Mouse (Mus musculus): ENCODE measurements around the gene Nrcam.

Gene Nrcam

DNA sequence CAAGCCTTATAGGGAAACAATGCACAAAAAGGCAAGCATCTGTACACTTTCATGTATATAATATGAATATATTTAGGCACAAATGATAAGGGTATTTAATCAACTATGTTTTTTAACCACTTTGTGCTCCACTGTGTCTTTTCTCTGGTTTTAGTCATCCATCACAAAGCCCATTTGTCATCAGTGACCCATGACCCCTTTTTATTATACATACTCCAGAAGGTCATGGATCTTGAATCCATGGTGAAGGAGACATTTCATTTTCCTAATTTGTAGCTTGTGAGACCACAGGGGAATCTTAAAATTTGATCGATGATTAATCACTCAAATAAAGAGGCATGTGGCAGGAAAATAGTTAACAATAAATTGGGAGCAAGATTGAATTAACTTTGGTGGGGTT lies 29.2 kb downstream of the Nrcam start:
- DNase-seq (ENCODE audit: low spot score in 2 of 2): no peak

GRCm38 (mm10) chr12:44371076-44371710 lies 42.5 kb downstream of the Nrcam start:
- no peak for DNase-seq (ENCODE audit: low spot score in 2 of 2)

- no peak for DNase-seq (ENCODE audit: low spot score in 2 of 2)
Observed at GRCm38 (mm10) chr12:44375956-44376355, 47.3 kb downstream of the Nrcam start.

GRCm38 (mm10) chr12:44378431-44379161 lies 49.9 kb downstream of the Nrcam start:
- DNase-seq (ENCODE audit: low spot score in 2 of 2): no peak

DNA sequence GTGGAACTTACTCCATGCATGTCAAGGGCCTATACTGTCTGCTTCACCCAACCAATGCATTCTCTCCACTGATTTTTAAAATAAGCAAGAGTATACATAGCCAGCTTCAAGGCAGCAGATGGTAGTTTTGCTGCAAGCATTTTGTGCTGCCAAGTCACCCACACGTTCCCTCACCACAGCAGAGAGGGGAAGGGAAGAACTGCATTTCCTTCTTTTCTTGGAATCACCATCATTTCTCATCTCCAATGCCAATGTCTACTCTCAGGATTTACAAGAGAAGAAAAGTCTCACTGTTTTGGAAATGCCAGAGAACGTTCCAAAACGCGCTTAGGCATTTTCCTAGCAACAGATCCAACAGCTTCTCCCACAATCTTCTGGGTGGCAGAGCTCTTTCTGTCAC lies 52.1 kb downstream of the Nrcam start:
- DNase-seq (ENCODE audit: low spot score in 2 of 2): no peak

- no peak for DNase-seq (ENCODE audit: low spot score in 2 of 2)
Observed at GRCm38 (mm10) chr12:44386398-44386797, 57.7 kb downstream of the Nrcam start.

- no peak for DNase-seq (ENCODE audit: low spot score in 2 of 2)
Observed at GRCm38 (mm10) chr12:44388220-44388619, 59.5 kb downstream of the Nrcam start.

GRCm38 (mm10) chr12:44390391-44391137 lies 61.9 kb downstream of the Nrcam start:
- DNase-seq (ENCODE audit: low spot score in 2 of 2): no peak

DNA sequence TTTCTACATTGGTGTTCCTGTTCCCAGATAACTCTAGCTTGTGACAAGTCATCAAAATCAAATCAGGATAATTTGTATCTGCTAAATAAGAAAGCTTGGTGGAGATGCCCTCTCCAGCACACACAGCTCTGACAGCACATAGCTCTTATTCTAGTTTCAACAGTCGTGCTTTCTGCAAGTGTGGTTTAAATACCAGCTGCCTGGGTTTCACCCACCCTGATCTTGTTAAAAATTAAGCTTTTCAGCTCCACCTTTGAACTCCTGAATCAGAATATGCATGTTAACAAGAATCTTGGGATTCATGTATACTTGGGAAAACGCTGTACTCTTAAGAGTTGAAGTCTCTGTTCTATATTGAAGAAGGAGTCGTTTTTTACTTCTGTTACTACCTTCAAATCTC lies 66.2 kb downstream of the Nrcam start:
- no peak for DNase-seq (ENCODE audit: low spot score in 2 of 2)

DNA sequence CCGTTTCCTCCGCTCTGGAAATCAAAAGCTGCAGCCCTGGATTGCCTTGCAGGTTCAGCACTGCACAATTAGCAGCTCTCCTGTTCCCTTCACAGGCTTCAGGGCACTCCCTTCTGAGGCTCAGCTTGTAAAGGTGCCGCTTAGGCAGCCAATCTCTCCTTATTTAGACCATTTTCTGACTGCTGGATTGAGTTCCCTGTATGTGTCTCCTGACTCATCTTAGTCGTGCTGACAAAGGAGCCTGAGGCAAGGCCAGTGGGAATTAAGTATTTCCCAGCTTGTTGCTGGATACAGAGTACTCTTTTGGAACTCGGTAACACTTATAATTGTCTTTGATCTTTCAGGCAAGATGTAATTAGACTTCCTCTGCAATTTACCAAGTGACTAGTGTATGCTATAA lies 69.1 kb downstream of the Nrcam start:
- DNase-seq (ENCODE audit: low spot score in 2 of 2): no peak

DNA sequence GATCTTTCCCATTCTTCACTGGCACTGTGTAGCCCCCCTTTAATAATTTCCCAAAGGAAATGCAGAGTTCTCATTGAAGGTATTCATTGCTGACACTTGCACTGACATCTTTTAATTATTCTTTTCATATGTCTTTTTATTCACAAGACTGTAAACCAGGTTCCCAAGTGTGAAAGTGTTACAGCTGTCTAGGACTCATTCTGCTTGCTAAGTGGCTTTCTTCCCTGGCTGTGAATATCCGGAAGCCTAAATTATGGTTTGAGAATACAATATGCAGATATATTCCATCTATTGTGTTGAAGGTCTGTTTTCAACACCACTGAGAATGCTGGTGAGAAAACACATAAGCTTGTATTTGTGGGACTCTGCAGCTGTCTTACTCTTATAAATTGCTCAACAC lies 73.4 kb downstream of the Nrcam start:
- no peak for DNase-seq (ENCODE audit: low spot score in 2 of 2)

- no peak for DNase-seq (ENCODE audit: low spot score in 2 of 2)
Observed at GRCm38 (mm10) chr12:44403270-44403669, 74.6 kb downstream of the Nrcam start.

DNA sequence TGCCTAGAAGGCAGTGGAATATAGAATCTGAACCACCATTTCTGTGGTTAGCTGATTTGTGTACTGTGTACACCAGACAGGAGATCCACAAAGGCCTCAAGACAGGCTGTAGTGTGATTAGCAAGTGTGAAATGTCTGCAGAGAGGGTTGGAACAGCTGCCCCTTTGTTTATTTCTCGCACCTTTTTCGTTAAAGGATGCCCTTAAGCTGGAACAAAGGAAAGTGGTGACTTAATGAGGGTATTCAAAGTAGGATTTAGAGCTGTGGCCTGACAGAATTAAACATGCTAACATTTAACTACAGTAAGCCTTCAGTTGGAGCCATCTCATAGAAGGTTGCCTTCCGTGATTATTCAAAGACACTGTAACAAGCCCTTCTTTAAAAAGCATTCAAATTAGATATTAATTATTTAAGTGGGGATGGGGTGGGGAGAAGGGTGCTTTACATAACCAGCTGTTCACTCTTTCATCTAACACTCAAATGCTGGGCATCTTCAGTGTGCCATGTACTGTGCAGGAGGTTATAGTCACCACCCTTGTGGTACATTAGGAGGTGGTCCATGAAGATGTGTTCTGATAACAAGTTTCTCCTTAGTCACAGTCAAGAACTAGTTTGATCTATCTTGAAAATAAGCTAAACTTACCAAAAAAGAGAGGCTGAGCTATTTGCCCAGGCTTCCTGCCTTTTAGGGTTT lies 75.2 kb downstream of the Nrcam start:
- no peak for DNase-seq (ENCODE audit: low spot score in 2 of 2)

- DNase-seq (ENCODE audit: low spot score in 2 of 2): no peak
Observed at GRCm38 (mm10) chr12:44409786-44410185, 81.1 kb downstream of the Nrcam start.

- DNase-seq (ENCODE audit: low spot score in 2 of 2): no peak
Observed at GRCm38 (mm10) chr12:44411031-44411430, 82.3 kb downstream of the Nrcam start.

DNA sequence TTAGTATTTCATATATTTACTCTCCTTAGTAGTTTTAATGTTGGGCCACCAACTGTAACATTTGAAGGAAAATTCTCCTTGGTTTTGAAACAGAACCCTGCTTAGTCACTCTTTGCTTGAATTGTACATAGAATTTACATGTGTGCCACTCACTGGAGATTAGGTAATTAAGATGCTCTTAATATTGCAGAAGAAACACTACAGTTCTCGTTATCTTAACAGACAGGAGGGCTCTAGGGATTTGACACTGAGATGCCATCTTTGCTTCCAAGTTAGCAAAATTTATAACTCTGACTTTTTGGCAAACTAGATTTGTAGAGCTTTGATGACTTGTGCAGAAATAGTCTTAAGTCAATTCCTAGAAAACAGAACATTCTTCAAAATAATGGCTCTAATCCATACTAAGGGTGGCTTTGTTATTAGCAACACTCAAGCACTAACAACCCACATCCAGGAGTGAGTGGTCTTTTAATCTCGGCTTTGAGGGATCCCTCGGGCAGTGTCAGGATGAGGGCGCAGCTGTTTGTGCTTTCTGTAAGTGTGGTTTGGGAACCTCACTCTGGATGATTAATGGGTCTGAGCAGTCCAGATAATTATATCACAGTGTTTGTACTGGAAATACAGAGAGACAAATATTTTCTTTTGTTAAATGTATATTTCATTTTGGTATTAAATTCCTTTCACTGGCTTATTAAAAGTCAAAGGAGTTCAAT lies 93.6 kb downstream of the Nrcam start:
- no peak for DNase-seq (ENCODE audit: low spot score in 2 of 2)

DNA sequence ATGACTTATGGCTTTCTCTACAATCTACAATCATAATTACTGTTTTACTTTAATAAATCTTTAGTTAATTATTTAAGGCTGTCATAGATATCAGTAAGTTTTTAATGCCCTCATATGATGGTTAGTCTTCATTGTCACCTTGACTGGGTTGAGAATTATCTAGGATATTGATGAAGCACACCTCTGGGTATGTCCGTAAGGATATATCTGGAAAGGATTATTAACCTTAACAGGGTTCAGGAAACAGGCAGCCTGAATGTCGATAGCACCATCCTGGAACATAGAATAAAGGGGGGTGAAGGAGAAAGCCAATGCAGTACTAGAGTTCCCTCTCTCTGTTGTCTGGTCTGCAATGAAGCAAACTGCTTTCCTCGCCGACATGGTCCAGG lies 94.2 kb downstream of the Nrcam start:
- no peak for DNase-seq (ENCODE audit: low spot score in 2 of 2)

DNA sequence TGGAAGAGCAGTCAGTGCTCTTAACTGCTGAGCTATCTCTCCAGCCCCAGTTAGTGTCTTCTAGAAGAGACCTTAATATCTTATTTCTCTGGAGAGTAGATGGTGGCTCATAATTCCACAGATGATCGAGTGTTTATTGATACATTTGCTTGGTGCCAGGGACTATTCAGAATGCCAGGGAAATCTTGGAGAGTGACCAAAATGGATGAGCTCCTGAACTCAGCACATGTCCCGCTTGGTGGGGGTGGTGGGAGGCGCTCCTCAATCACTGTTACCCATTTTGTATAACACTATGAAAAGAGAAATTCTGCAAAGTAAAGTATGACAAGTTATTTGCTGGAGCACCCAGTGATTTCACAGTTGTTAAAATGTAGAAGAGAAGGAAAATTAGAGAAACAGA lies 95.3 kb downstream of the Nrcam start:
- DNase-seq (ENCODE audit: low spot score in 2 of 2): no peak

- DNase-seq (ENCODE audit: low spot score in 2 of 2): no peak
Observed at GRCm38 (mm10) chr12:44425040-44425439, 96.4 kb downstream of the Nrcam start.

GRCm38 (mm10) chr12:44430335-44430734 lies 101.7 kb downstream of the Nrcam start:
- no peak for DNase-seq (ENCODE audit: low spot score in 2 of 2)

GRCm38 (mm10) chr12:44430996-44431395 lies 102.3 kb downstream of the Nrcam start:
- no peak for DNase-seq (ENCODE audit: low spot score in 2 of 2)

- no peak for DNase-seq (ENCODE audit: low spot score in 2 of 2)
Observed at GRCm38 (mm10) chr12:44432727-44433126, 104.0 kb downstream of the Nrcam start.
